Comparison of ENCODE assay signal across 17 mouse cellular contexts in genomic region chr14:78612111-78612788, GRCm38 (mm10).
DNase-seq lines count a peak whose midpoint lies in the region; ATAC-seq lines count a peak whose summit lies in the region.
"Had no signal": no experiment of that assay in that cellular context is flagged by ENCODE, and none has a peak within 500 bp of the region (broad histone marks: within the 10 kb centered on the region; RNA-seq: fewer than 3 reads in every experiment).

No protein-coding gene starts in this region.

- H3K4me2 ChIP-seq in heart, embryonic 11.5 days, result no peak overlapping the region
- no peak overlapping the region for H3K4me2 ChIP-seq in heart, embryonic 12.5 days
- no peak overlapping the region for H3K4me2 ChIP-seq in midbrain, embryonic 15.5 days
- no peak overlapping the region for H3K4me2 ChIP-seq in liver, embryonic 13.5 days
- H3K4me2 ChIP-seq: forebrain, embryonic 15.5 days; limb, embryonic 15.5 days; lung, embryonic 15.5 days; midbrain, embryonic 12.5 days had no signal

- no peaks in the 10 kb centered on the region for H3K27me3 ChIP-seq in heart, embryonic 11.5 days (ENCODE audit: control insufficient read depth, insufficient read depth, low read length)
- H3K27me3 ChIP-seq in heart, embryonic 12.5 days (replicated peaks), result no peaks in the 10 kb centered on the region
- no peaks in the 10 kb centered on the region for H3K27me3 ChIP-seq in midbrain, embryonic 15.5 days (replicated peaks)
- no peaks in the 10 kb centered on the region for H3K27me3 ChIP-seq in midbrain, embryonic 10.5 days (ENCODE audit: low read depth, poor library complexity, severe bottlenecking)
- H3K27me3 ChIP-seq in liver, embryonic 13.5 days, result no peaks in the 10 kb centered on the region
- H3K27me3 ChIP-seq: forebrain, embryonic 15.5 days; limb, embryonic 15.5 days; lung, embryonic 15.5 days; midbrain, embryonic 12.5 days had no signal

- H3K27ac ChIP-seq in heart, embryonic 11.5 days (ENCODE audit: low read depth, low read length), result no peak overlapping the region
- no peak overlapping the region for H3K27ac ChIP-seq in heart, embryonic 12.5 days (ENCODE audit: poor library complexity, severe bottlenecking)
- H3K27ac ChIP-seq in midbrain, embryonic 15.5 days, result no peak overlapping the region
- no peak overlapping the region for H3K27ac ChIP-seq in midbrain, embryonic 10.5 days (replicated peaks)
- no peak overlapping the region for H3K27ac ChIP-seq in liver, embryonic 13.5 days
- H3K27ac ChIP-seq: forebrain, embryonic 15.5 days; limb, embryonic 15.5 days; lung, embryonic 15.5 days; macrophage; midbrain, embryonic 12.5 days had no signal

- H3K9me3 ChIP-seq in heart, embryonic 11.5 days (replicated peaks; ENCODE audit: control insufficient read depth, low read length), result no peaks in the 10 kb centered on the region
- H3K9me3 ChIP-seq in heart, embryonic 12.5 days (replicated peaks), result no peaks in the 10 kb centered on the region
- no peaks in the 10 kb centered on the region for H3K9me3 ChIP-seq in midbrain, embryonic 15.5 days
- H3K9me3 ChIP-seq in midbrain, embryonic 10.5 days (replicated peaks), result no peaks in the 10 kb centered on the region
- H3K9me3 ChIP-seq in liver, embryonic 13.5 days (replicated peaks), result no peaks in the 10 kb centered on the region
- H3K9me3 ChIP-seq: forebrain, embryonic 15.5 days; limb, embryonic 15.5 days; lung, embryonic 15.5 days; midbrain, embryonic 12.5 days had no signal

- no peaks in the 10 kb centered on the region for H3K36me3 ChIP-seq in heart, embryonic 11.5 days (ENCODE audit: control insufficient read depth, insufficient read depth, low read length)
- peaks cover 6% of the 10 kb centered on the region; the same call in 1 of the 2 replicates for H3K36me3 ChIP-seq in heart, embryonic 12.5 days
- no peaks in the 10 kb centered on the region for H3K36me3 ChIP-seq in midbrain, embryonic 15.5 days (replicated peaks)
- no peaks in the 10 kb centered on the region for H3K36me3 ChIP-seq in midbrain, embryonic 10.5 days
- no peaks in the 10 kb centered on the region for H3K36me3 ChIP-seq in liver, embryonic 13.5 days
- H3K36me3 ChIP-seq: forebrain, embryonic 15.5 days; lung, embryonic 15.5 days; midbrain, embryonic 12.5 days had no signal

- WGBS in heart, embryonic 11.5 days (ENCODE audit: insufficient replicate concordance), result 55% methylated on average over 9 of the region's 9 CpGs
- 47% methylated on average over 9 of the region's 9 CpGs for WGBS in heart, embryonic 12.5 days
- WGBS in midbrain, embryonic 15.5 days, result 57% methylated on average over 9 of the region's 9 CpGs
- 73% methylated on average over 9 of the region's 9 CpGs for WGBS in midbrain, embryonic 10.5 days
- WGBS in liver, embryonic 13.5 days (ENCODE audit: insufficient replicate concordance), result 44% methylated on average over 9 of the region's 9 CpGs

- 0 out of 2 replicates have a peak, but pooled peaks have one; percentile 18 for ATAC-seq in heart, embryonic 11.5 days (replicated peaks; ENCODE audit: insufficient number of reproducible peaks, low FRiP score, low TSS enrichment)
- ATAC-seq in heart, embryonic 12.5 days (ENCODE audit: insufficient number of reproducible peaks, low FRiP score), result no peak
- ATAC-seq in midbrain, embryonic 15.5 days (replicated peaks), result 0 out of 2 replicates have a peak, but pooled peaks have one; percentile 30
- ATAC-seq in liver, embryonic 13.5 days (ENCODE audit: low read depth), result peak; percentile 59; the same call in 1 of the 2 replicates
- ATAC-seq: forebrain, embryonic 15.5 days; intestine, embryonic 16.5 days had no signal

- no peak overlapping the region for H3K4me3 ChIP-seq in heart, embryonic 11.5 days (ENCODE audit: low read depth, low read length)
- H3K4me3 ChIP-seq in heart, embryonic 12.5 days, result no peak overlapping the region
- H3K4me3 ChIP-seq in midbrain, embryonic 15.5 days, result no peak overlapping the region
- no peak overlapping the region for H3K4me3 ChIP-seq in midbrain, embryonic 10.5 days
- no peak overlapping the region for H3K4me3 ChIP-seq in liver, embryonic 13.5 days (replicated peaks)
- H3K4me3 ChIP-seq: forebrain, embryonic 15.5 days; limb, embryonic 15.5 days; lung, embryonic 15.5 days; midbrain, embryonic 12.5 days had no signal

- no peak for DNase-seq in midbrain, embryonic 10.5 days (ENCODE audit: low spot score)
- DNase-seq in T-cell, adult 2 months (ENCODE audit: low spot score), result peak; percentile 15
- no peak for DNase-seq in liver, embryonic 13.5 days
- no peak for DNase-seq in frontal cortex, postnatal 25 days (ENCODE audit: low spot score in 2 of 2)
- DNase-seq in cerebellum, adult 8-10 months, result no peak
- DNase-seq: cerebellum, adult 9-10 months; gastrocnemius, postnatal 25 days; right cerebral cortex, postnatal 4 days had no signal

- no peak overlapping the region for H3K9ac ChIP-seq in heart, embryonic 11.5 days (ENCODE audit: low read depth, low read length)
- no peak overlapping the region for H3K9ac ChIP-seq in heart, embryonic 12.5 days
- H3K9ac ChIP-seq in midbrain, embryonic 15.5 days, result no peak overlapping the region
- H3K9ac ChIP-seq in liver, embryonic 13.5 days, result no peak overlapping the region
- H3K9ac ChIP-seq: forebrain, embryonic 15.5 days; limb, embryonic 15.5 days; lung, embryonic 15.5 days; midbrain, embryonic 12.5 days had no signal

- H3K4me1 ChIP-seq in heart, embryonic 11.5 days (ENCODE audit: control insufficient read depth, insufficient read depth, low read length), result no peaks in the 10 kb centered on the region
- H3K4me1 ChIP-seq in heart, embryonic 12.5 days (replicated peaks), result peaks cover 2% of the 10 kb centered on the region; the same call in 1 of the 2 replicates
- H3K4me1 ChIP-seq in midbrain, embryonic 15.5 days, result peaks cover 5% of the 10 kb centered on the region
- peaks cover 4% of the 10 kb centered on the region for H3K4me1 ChIP-seq in midbrain, embryonic 10.5 days
- H3K4me1 ChIP-seq in liver, embryonic 13.5 days (replicated peaks), result no peaks in the 10 kb centered on the region
- H3K4me1 ChIP-seq: forebrain, embryonic 15.5 days; limb, embryonic 15.5 days; lung, embryonic 15.5 days; midbrain, embryonic 12.5 days had no signal
